20 mouse cellular contexts compared by ENCODE assay signal in genomic region chr8:77186914-77187536, GRCm38 (mm10).
DNase-seq lines count a peak whose midpoint lies in the region; ATAC-seq and TF ChIP-seq lines count a peak whose summit lies in the region.
"Had no signal": no experiment of that assay in that cellular context is flagged by ENCODE, and none has a peak within 500 bp of the region (broad histone marks: within the 10 kb centered on the region; RNA-seq: fewer than 3 reads in every experiment).

No protein-coding gene starts in this region.

- no peaks in the 10 kb centered on the region for H3K4me1 ChIP-seq in heart, embryonic 10.5 days
- H3K4me1 ChIP-seq in neural tube, embryonic 14.5 days (ENCODE audit: control insufficient read depth, insufficient read depth, low read length) = peaks cover 5% of the 10 kb centered on the region; the same call in 1 of the 2 replicates
- H3K4me1 ChIP-seq in hindbrain, postnatal 0 days (ENCODE audit: insufficient read depth, low read length) = no peaks in the 10 kb centered on the region
- H3K4me1 ChIP-seq: heart, embryonic 15.5 days had no signal

- ATAC-seq in neural tube, embryonic 14.5 days (ENCODE audit: low read depth) = peak; percentile 67; the same call in 1 of the 2 replicates
- ATAC-seq in hindbrain, postnatal 0 days = peak; percentile 43; the same call in 1 of the 2 replicates
- ATAC-seq: lung, postnatal 0 days had no signal

- WGBS in heart, embryonic 10.5 days = 83% methylated on average over 9 of the region's 9 CpGs
- 71% methylated on average over 9 of the region's 9 CpGs for WGBS in neural tube, embryonic 14.5 days
- WGBS in hindbrain, postnatal 0 days = 52% methylated on average over 9 of the region's 9 CpGs

- DNase-seq in heart, adult 11 months = peak; percentile 74
- DNase-seq in heart, embryonic 10.5 days (ENCODE audit: low spot score) = no peak
- no peak for DNase-seq in neural tube, embryonic 10.5 days (ENCODE audit: extremely low spot score, low spot score)
- DNase-seq in hindbrain, postnatal 0 days (ENCODE audit: low spot score) = peak; percentile 23
- no peak for DNase-seq in lung, adult 18-20 months
- DNase-seq in kidney, postnatal 25 days = no peak
- DNase-seq: adrenal gland, adult 2 months; gastrocnemius, postnatal 36 days; heart, postnatal 36 days; kidney, adult 2 months; thymus, adult 2 months; thymus, postnatal 4 days had no signal

- H3K9me3 ChIP-seq in heart, embryonic 10.5 days = no peaks in the 10 kb centered on the region
- no peaks in the 10 kb centered on the region for H3K9me3 ChIP-seq in neural tube, embryonic 14.5 days (ENCODE audit: control insufficient read depth, low read length)
- no peaks in the 10 kb centered on the region for H3K9me3 ChIP-seq in hindbrain, postnatal 0 days (ENCODE audit: low read length)
- H3K9me3 ChIP-seq: embryonic facial prominence, embryonic 10.5 days; heart, embryonic 15.5 days had no signal

- no peak overlapping the region for H3K4me3 ChIP-seq in heart, embryonic 10.5 days
- H3K4me3 ChIP-seq in neural tube, embryonic 14.5 days (ENCODE audit: low read depth, low read length) = no peak overlapping the region
- H3K4me3 ChIP-seq in hindbrain, postnatal 0 days (ENCODE audit: low read length) = no peak overlapping the region
- H3K4me3 ChIP-seq: embryonic facial prominence, embryonic 10.5 days; heart, embryonic 15.5 days; myocyte had no signal

- no peaks in the 10 kb centered on the region for H3K27me3 ChIP-seq in heart, embryonic 10.5 days (ENCODE audit: insufficient read depth, poor library complexity, severe bottlenecking)
- H3K27me3 ChIP-seq in neural tube, embryonic 14.5 days (ENCODE audit: control insufficient read depth, insufficient read depth, low read length) = no peaks in the 10 kb centered on the region
- H3K27me3 ChIP-seq in hindbrain, postnatal 0 days (ENCODE audit: insufficient read depth, low read length) = no peaks in the 10 kb centered on the region
- H3K27me3 ChIP-seq: heart, embryonic 15.5 days had no signal

- H3K9ac ChIP-seq in neural tube, embryonic 14.5 days (replicated peaks; ENCODE audit: low read depth, low read length) = no peak overlapping the region
- no peak overlapping the region for H3K9ac ChIP-seq in hindbrain, postnatal 0 days (replicated peaks; ENCODE audit: low read length)
- H3K9ac ChIP-seq: heart, embryonic 15.5 days had no signal

- H3K4me2 ChIP-seq in neural tube, embryonic 14.5 days (ENCODE audit: low read depth, low read length) = no peak overlapping the region
- H3K4me2 ChIP-seq in hindbrain, postnatal 0 days (ENCODE audit: low read depth, low read length) = no peak overlapping the region
- H3K4me2 ChIP-seq: heart, embryonic 15.5 days had no signal

- no peak for TF ChIP-seq CTCF in hindbrain, postnatal 0 days (IDR thresholded peaks at IDR 0.05; ENCODE audit: low read depth)

- no peaks in the 10 kb centered on the region for H3K36me3 ChIP-seq in heart, embryonic 10.5 days
- no peaks in the 10 kb centered on the region for H3K36me3 ChIP-seq in neural tube, embryonic 14.5 days (ENCODE audit: control insufficient read depth, insufficient read depth, low read length)
- H3K36me3 ChIP-seq in hindbrain, postnatal 0 days (ENCODE audit: insufficient read depth, low read length) = no peaks in the 10 kb centered on the region
- H3K36me3 ChIP-seq: embryonic facial prominence, embryonic 10.5 days; heart, embryonic 15.5 days had no signal

- H3K27ac ChIP-seq in heart, embryonic 10.5 days = no peak overlapping the region
- H3K27ac ChIP-seq in neural tube, embryonic 14.5 days (ENCODE audit: low read depth, low read length) = no peak overlapping the region
- H3K27ac ChIP-seq in hindbrain, postnatal 0 days = no peak overlapping the region
- H3K27ac ChIP-seq: embryonic facial prominence, embryonic 10.5 days; heart, embryonic 15.5 days; kidney, postnatal 0 days; macrophage; stomach, postnatal 0 days had no signal

Comparison
In these comparisons a context has a peak if more than half of its experiments do, and no peak if none do; other contexts are left out.
1. DNase-seq: peak in heart, adult 11 months (single experiment) and hindbrain, postnatal 0 days (single experiment); none in heart, embryonic 10.5 days (single experiment), neural tube, embryonic 10.5 days (single experiment), lung, adult 18-20 months (0 of 2) and kidney, postnatal 25 days (0 of 2).